Mouse (Mus musculus): ENCODE measurements around the gene Gpatch4. TPM values are rescaled to one million over a fixed set of nuclear protein-coding genes. Genes with fewer than 3 reads are reported as not detected.

Gpatch4 gene
- polyA plus RNA-seq, 1 experiment from 2014 or later = 36.9 TPM

- 21% methylated on average over 33 of the region's 33 CpGs for WGBS
- Histone ChIP-seq H3K4me3 (ENCODE audit: low read depth, low read length) (peak within 1 kb of the TSS; percentile 77), H3K9ac (ENCODE audit: low read length) (peak within 1 kb of the TSS; percentile 63)
Observed at GRCm38 (mm10) chr3:88081345-88082223, 38.7 kb downstream of the Gpatch4 start, which contains the start of gene Iqgap3. TSS of gene Iqgap3 (plus strand) at chr3:88081971.

GRCm38 (mm10) chr3:88082224-88082618 is 39.3 kb downstream of the Gpatch4 start:
- 3% methylated on average over 13 of the region's 13 CpGs for WGBS
- Histone ChIP-seq H3K4me3 (ENCODE audit: low read depth, low read length) (peak overlapping the region; percentile 77), H3K9me3 (ENCODE audit: control insufficient read depth, low read length) (no peaks in the 10 kb centered on the region), H3K9ac (ENCODE audit: low read length) (peak overlapping the region; percentile 63), H3K36me3 (ENCODE audit: control insufficient read depth, insufficient read depth, low read length) (peaks cover 2% of the 10 kb centered on the region; the same call in 1 of the 2 replicates), H3K4me1 (ENCODE audit: control insufficient read depth, insufficient read depth, low read length) (peaks cover 7% of the 10 kb centered on the region; the same call in 1 of the 2 replicates), H3K27ac (replicated peaks; ENCODE audit: low read depth, low read length) (no peak overlapping the region), H3K27me3 (ENCODE audit: control insufficient read depth, insufficient read depth, low read length) (no peaks in the 10 kb centered on the region), H3K4me2 (ENCODE audit: low read depth, severe bottlenecking) (peak overlapping the region; percentile 76)
- ATAC-seq (ENCODE audit: insufficient number of reproducible peaks, low FRiP score, low TSS enrichment, low read depth) = no peak; the same call in 1 of the 2 replicates
- DNase-seq (ENCODE audit: low spot score) = no peak

More at GRCm38 (mm10) chr3:88081345-88082223, 38.7 kb downstream of the Gpatch4 start, which contains the start of gene Iqgap3:
- peak; percentile 64 for ATAC-seq (ENCODE audit: insufficient number of reproducible peaks, low FRiP score, low TSS enrichment, low read depth)
- Histone ChIP-seq H3K27ac (replicated peaks; ENCODE audit: low read depth, low read length) (no peak within 1 kb of the TSS), H3K27me3 (ENCODE audit: control insufficient read depth, insufficient read depth, low read length) (no peaks in the 10 kb centered on the region), H3K36me3 (ENCODE audit: control insufficient read depth, insufficient read depth, low read length) (peaks cover 2% of the 10 kb centered on the region; the same call in 1 of the 2 replicates), H3K9me3 (ENCODE audit: control insufficient read depth, low read length) (no peaks in the 10 kb centered on the region), H3K4me2 (ENCODE audit: low read depth, severe bottlenecking) (peak within 1 kb of the TSS; percentile 76), H3K4me1 (ENCODE audit: control insufficient read depth, insufficient read depth, low read length) (peaks cover 7% of the 10 kb centered on the region; the same call in 1 of the 2 replicates)
- DNase-seq (ENCODE audit: low spot score) = peak; percentile 90

- Histone ChIP-seq H3K27me3 (ENCODE audit: control insufficient read depth, insufficient read depth, low read length) (no peaks in the 10 kb centered on the region), H3K4me2 (ENCODE audit: low read depth, severe bottlenecking) (peak overlapping the region; percentile 76), H3K4me1 (ENCODE audit: control insufficient read depth, insufficient read depth, low read length) (peaks cover 7% of the 10 kb centered on the region; the same call in 1 of the 2 replicates), H3K27ac (replicated peaks; ENCODE audit: low read depth, low read length) (no peak overlapping the region), H3K9me3 (ENCODE audit: control insufficient read depth, low read length) (no peaks in the 10 kb centered on the region), H3K9ac (ENCODE audit: low read length) (no peak overlapping the region; the same call in 1 of the 2 replicates), H3K4me3 (ENCODE audit: low read depth, low read length) (peak overlapping the region; percentile 77), H3K36me3 (ENCODE audit: control insufficient read depth, insufficient read depth, low read length) (peaks cover 2% of the 10 kb centered on the region; the same call in 1 of the 2 replicates)
- WGBS = 30% methylated on average over 4 of the region's 4 CpGs
- ATAC-seq (ENCODE audit: insufficient number of reproducible peaks, low FRiP score, low TSS enrichment, low read depth) (no peak), DNase-seq (ENCODE audit: low spot score) (no peak)
Observed at GRCm38 (mm10) chr3:88082663-88083062, 39.8 kb downstream of the Gpatch4 start.

- no peaks in the 10 kb centered on the region for H3K27me3 ChIP-seq (ENCODE audit: control insufficient read depth, insufficient read depth, low read length)
- no peak overlapping the region for H3K4me3 ChIP-seq (ENCODE audit: low read depth, low read length)
- H3K4me2 ChIP-seq (ENCODE audit: low read depth, severe bottlenecking) = no peak overlapping the region
- WGBS = 91% methylated on average over 2 of the region's 2 CpGs
- H3K4me1 ChIP-seq (ENCODE audit: control insufficient read depth, insufficient read depth, low read length) = peaks cover 7% of the 10 kb centered on the region; the same call in 1 of the 2 replicates
- DNase-seq (ENCODE audit: low spot score) = no peak
- no peak for ATAC-seq (ENCODE audit: insufficient number of reproducible peaks, low FRiP score, low TSS enrichment, low read depth)
- H3K27ac ChIP-seq (replicated peaks; ENCODE audit: low read depth, low read length) = no peak overlapping the region
- H3K36me3 ChIP-seq (ENCODE audit: control insufficient read depth, insufficient read depth, low read length) = peaks cover 2% of the 10 kb centered on the region; the same call in 1 of the 2 replicates
- H3K9me3 ChIP-seq (ENCODE audit: control insufficient read depth, low read length) = no peaks in the 10 kb centered on the region
- H3K9ac ChIP-seq (ENCODE audit: low read length) = no peak overlapping the region
Observed at GRCm38 (mm10) chr3:88084001-88084400, 41.1 kb downstream of the Gpatch4 start.

- no peaks in the 10 kb centered on the region for H3K9me3 ChIP-seq (ENCODE audit: control insufficient read depth, low read length)
- no peak overlapping the region for H3K27ac ChIP-seq (replicated peaks; ENCODE audit: low read depth, low read length)
- WGBS = 65% methylated on average over 5 of the region's 9 CpGs
- H3K9ac ChIP-seq (ENCODE audit: low read length) = no peak overlapping the region
- H3K27me3 ChIP-seq (ENCODE audit: control insufficient read depth, insufficient read depth, low read length) = no peaks in the 10 kb centered on the region
- H3K4me3 ChIP-seq (ENCODE audit: low read depth, low read length) = no peak overlapping the region
- DNase-seq (ENCODE audit: low spot score) (no peak), ATAC-seq (ENCODE audit: insufficient number of reproducible peaks, low FRiP score, low TSS enrichment, low read depth) (no peak)
- H3K4me2 ChIP-seq (ENCODE audit: low read depth, severe bottlenecking) = no peak overlapping the region
- peaks cover 7% of the 10 kb centered on the region; the same call in 1 of the 2 replicates for H3K4me1 ChIP-seq (ENCODE audit: control insufficient read depth, insufficient read depth, low read length)
- peaks cover 2% of the 10 kb centered on the region; the same call in 1 of the 2 replicates for H3K36me3 ChIP-seq (ENCODE audit: control insufficient read depth, insufficient read depth, low read length)
Observed at GRCm38 (mm10) chr3:88085459-88085858, 42.6 kb downstream of the Gpatch4 start.

- Histone ChIP-seq H3K4me3 (ENCODE audit: low read depth, low read length) (no peak overlapping the region), H3K4me1 (ENCODE audit: control insufficient read depth, insufficient read depth, low read length) (0 out of 2 replicates have a peak, but pooled peaks cover 2% of the 10 kb centered on the region), H3K9ac (ENCODE audit: low read length) (no peak overlapping the region), H3K36me3 (ENCODE audit: control insufficient read depth, insufficient read depth, low read length) (peaks cover 9% of the 10 kb centered on the region; the same call in 1 of the 2 replicates), H3K9me3 (ENCODE audit: control insufficient read depth, low read length) (no peaks in the 10 kb centered on the region), H3K4me2 (ENCODE audit: low read depth, severe bottlenecking) (no peak overlapping the region), H3K27ac (replicated peaks; ENCODE audit: low read depth, low read length) (no peak overlapping the region), H3K27me3 (ENCODE audit: control insufficient read depth, insufficient read depth, low read length) (no peaks in the 10 kb centered on the region)
- no peak for ATAC-seq (ENCODE audit: insufficient number of reproducible peaks, low FRiP score, low TSS enrichment, low read depth)
- WGBS = 86% methylated on average over 1 of the region's 1 CpGs
- no peak for DNase-seq (ENCODE audit: low spot score)
Observed at GRCm38 (mm10) chr3:88087688-88088087, 44.8 kb downstream of the Gpatch4 start.

GRCm38 (mm10) chr3:88090106-88090505 is 47.2 kb downstream of the Gpatch4 start:
- no peaks in the 10 kb centered on the region for H3K27me3 ChIP-seq (ENCODE audit: control insufficient read depth, insufficient read depth, low read length)
- H3K36me3 ChIP-seq (ENCODE audit: control insufficient read depth, insufficient read depth, low read length) = peaks cover 13% of the 10 kb centered on the region; the same call in 1 of the 2 replicates
- H3K9me3 ChIP-seq (ENCODE audit: control insufficient read depth, low read length) = no peaks in the 10 kb centered on the region
- 95% methylated on average over 7 of the region's 7 CpGs for whole genome bisulfite sequencing
- H3K4me2 ChIP-seq (ENCODE audit: low read depth, severe bottlenecking) = no peak overlapping the region
- H3K9ac ChIP-seq (ENCODE audit: low read length) = no peak overlapping the region
- no peak for ATAC-seq (ENCODE audit: insufficient number of reproducible peaks, low FRiP score, low TSS enrichment, low read depth)
- no peaks in the 10 kb centered on the region for H3K4me1 ChIP-seq (ENCODE audit: control insufficient read depth, insufficient read depth, low read length)
- no peak for DNase-seq (ENCODE audit: low spot score)
- H3K27ac ChIP-seq (replicated peaks; ENCODE audit: low read depth, low read length) = no peak overlapping the region
- no peak overlapping the region for H3K4me3 ChIP-seq (ENCODE audit: low read depth, low read length)

GRCm38 (mm10) chr3:88090616-88091015 is 47.7 kb downstream of the Gpatch4 start:
- Histone ChIP-seq H3K9ac (ENCODE audit: low read length) (no peak overlapping the region), H3K4me3 (ENCODE audit: low read depth, low read length) (no peak overlapping the region), H3K36me3 (ENCODE audit: control insufficient read depth, insufficient read depth, low read length) (peaks cover 13% of the 10 kb centered on the region; the same call in 1 of the 2 replicates), H3K4me2 (ENCODE audit: low read depth, severe bottlenecking) (no peak overlapping the region), H3K27ac (replicated peaks; ENCODE audit: low read depth, low read length) (no peak overlapping the region), H3K4me1 (ENCODE audit: control insufficient read depth, insufficient read depth, low read length) (no peaks in the 10 kb centered on the region), H3K9me3 (ENCODE audit: control insufficient read depth, low read length) (no peaks in the 10 kb centered on the region), H3K27me3 (ENCODE audit: control insufficient read depth, insufficient read depth, low read length) (no peaks in the 10 kb centered on the region)
- no peak for ATAC-seq (ENCODE audit: insufficient number of reproducible peaks, low FRiP score, low TSS enrichment, low read depth)
- 86% methylated on average over 6 of the region's 6 CpGs for WGBS
- no peak for DNase-seq (ENCODE audit: low spot score)
